Mouse (Mus musculus): Measurements from ENCODE around the gene Lrp4. TPM values are rescaled to one million over a fixed set of nuclear protein-coding genes. Genes with fewer than 3 reads are reported as not detected.

Lrp4 gene
- polyA plus RNA-seq, 1 experiment from 2014 or later: 1.5 TPM

DNA sequence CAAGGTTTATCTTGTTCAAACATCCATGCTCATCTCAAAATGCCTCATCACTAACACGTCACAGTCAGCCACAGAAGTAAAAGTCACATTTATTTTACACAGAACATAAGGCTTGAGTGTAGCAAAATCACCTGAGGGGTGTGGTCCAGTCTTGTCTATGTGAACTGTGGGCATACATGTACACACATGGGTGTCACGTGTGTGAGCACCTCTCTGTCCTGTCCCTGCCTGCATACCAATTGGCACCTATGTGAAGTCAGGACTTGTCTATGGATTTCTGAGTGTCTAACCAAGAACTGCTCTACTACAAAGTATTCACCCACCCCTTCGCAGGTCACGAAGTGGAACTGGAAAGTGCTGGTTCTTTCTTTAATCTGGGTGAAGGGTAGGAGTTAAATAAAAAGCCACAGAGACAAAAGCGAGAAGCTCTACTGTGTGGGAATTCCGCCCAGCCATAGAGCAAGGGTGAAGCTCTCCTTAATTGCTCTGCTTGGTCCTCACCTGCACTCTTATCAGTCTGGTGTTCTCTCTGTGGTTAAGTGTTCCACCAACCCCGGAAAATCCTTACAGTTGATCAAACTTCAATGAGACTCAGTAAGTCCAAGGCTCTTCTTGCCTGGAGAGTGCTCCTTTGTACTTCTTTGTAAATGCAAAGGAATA lies 33.1 kb upstream of the Lrp4 start:
- no peak for ATAC-seq
- no peak for TF ChIP-seq CTCF (IDR thresholded peaks at IDR 0.05; ENCODE audit: low read depth)
- TF ChIP-seq EP300 (IDR thresholded peaks at IDR 0.05; ENCODE audit: low read depth): no peak
- no peaks in the 10 kb centered on the region for H3K36me3 ChIP-seq (replicated peaks; ENCODE audit: insufficient read depth, low read length)

DNA sequence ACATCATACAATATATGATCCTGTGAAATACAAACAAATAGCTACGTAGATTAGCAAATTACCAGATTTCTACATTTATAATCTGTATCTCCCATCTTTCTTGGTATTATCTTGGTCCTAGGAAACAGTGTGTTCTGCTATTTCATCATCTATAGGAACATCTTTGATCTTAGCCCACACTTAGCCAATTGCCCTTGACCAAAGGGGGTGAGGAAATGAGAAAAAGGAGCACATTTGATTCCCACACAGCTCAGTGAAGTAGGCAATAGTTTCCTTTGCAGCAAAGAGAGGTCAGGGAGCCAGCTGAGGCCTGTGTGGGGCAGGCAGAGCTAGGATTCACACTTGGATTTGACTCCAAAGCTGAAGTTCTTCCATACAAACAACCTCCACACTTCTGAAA lies 31.0 kb upstream of the Lrp4 start:
- H3K36me3 ChIP-seq (replicated peaks; ENCODE audit: insufficient read depth, low read length): no peaks in the 10 kb centered on the region
- TF ChIP-seq EP300 (IDR thresholded peaks at IDR 0.05; ENCODE audit: low read depth): no peak
- no peak for TF ChIP-seq CTCF (IDR thresholded peaks at IDR 0.05; ENCODE audit: low read depth)
- DNase-seq (no peak), ATAC-seq (no peak)
- no peaks in the 10 kb centered on the region for H3K27me3 ChIP-seq (ENCODE audit: insufficient read depth, low read length)
- no peak overlapping the region for H3K4me2 ChIP-seq (ENCODE audit: low read depth, low read length)
- 73% methylated on average over 1 of the region's 1 CpGs for WGBS (ENCODE audit: insufficient replicate concordance)
- no peaks in the 10 kb centered on the region for H3K4me1 ChIP-seq (ENCODE audit: insufficient read depth)
- no peaks in the 10 kb centered on the region for H3K9me3 ChIP-seq (ENCODE audit: low read length)
- no peak overlapping the region for H3K4me3 ChIP-seq (ENCODE audit: low read depth, low read length)
- no peak overlapping the region for H3K27ac ChIP-seq (ENCODE audit: low read depth)
- H3K9ac ChIP-seq (replicated peaks): no peak overlapping the region

More for the DNA sequence above, 33.1 kb upstream of the Lrp4 start:
- Histone ChIP-seq H3K4me1 (ENCODE audit: insufficient read depth) (no peaks in the 10 kb centered on the region), H3K9ac (replicated peaks) (no peak overlapping the region), H3K27me3 (ENCODE audit: insufficient read depth, low read length) (no peaks in the 10 kb centered on the region), H3K4me3 (ENCODE audit: low read depth, low read length) (no peak overlapping the region), H3K4me2 (ENCODE audit: low read depth, low read length) (no peak overlapping the region), H3K27ac (ENCODE audit: low read depth) (no peak overlapping the region), H3K9me3 (ENCODE audit: low read length) (no peaks in the 10 kb centered on the region)
- WGBS (ENCODE audit: insufficient replicate concordance): 76% methylated on average over 7 of the region's 7 CpGs
- no peak for DNase-seq

DNA sequence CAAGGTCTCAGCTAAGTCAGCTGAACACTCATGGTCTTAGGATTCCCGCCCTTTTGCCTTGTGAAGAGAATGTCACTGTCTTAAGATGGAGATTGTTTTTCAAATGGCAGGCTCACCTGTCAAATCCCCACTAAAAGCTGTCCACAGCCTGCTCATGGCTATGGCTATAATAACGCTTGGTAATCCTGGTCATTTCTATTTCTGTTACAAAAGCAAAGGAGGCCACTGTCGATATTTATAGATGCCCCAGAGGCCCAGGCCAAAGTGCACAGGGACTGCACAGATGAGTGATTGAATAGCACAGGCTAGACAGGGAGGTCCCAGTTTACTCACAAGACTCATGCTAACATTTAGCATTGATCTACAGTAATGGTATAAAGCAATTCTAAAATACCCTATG lies 28.2 kb upstream of the Lrp4 start:
- H3K27me3 ChIP-seq (ENCODE audit: insufficient read depth, low read length): no peaks in the 10 kb centered on the region

DNA sequence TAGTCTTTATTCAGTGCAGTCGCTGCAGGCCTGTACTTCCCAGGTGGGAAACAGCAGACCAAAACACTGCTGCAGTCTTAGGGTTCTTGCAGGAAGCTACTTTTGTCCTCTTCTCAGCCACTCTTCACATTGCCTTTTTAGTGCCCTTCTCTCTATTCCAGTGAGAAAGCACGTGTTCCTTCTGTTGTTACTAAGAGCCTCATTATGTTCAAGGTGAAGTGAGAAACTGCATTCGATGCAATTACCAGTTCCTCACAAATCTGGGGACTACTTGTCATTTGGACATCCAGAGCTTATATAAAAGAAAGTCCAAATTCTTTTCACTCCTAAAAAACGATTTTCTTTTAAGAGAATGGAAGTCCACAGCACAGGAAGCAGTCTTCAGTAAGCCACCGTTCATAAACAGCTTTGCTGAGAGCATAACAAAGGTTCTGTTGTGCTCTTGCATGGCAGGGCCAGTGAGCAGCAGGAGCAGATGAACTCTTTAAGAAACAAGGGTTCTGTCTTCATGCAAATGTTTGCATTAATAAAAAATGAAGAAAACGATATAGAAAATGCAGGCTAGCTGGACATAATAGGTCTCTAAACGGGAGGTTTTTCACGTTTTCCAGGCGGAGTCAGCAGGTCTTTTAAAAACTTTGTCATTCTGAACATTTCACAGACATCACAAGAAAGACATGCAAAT lies 27.3 kb upstream of the Lrp4 start:
- Histone ChIP-seq H3K4me1 (ENCODE audit: insufficient read depth) (no peaks in the 10 kb centered on the region), H3K4me3 (ENCODE audit: low read depth, low read length) (no peak overlapping the region), H3K27me3 (ENCODE audit: insufficient read depth, low read length) (no peaks in the 10 kb centered on the region), H3K27ac (ENCODE audit: low read depth) (no peak overlapping the region), H3K4me2 (ENCODE audit: low read depth, low read length) (no peak overlapping the region), H3K9me3 (ENCODE audit: low read length) (no peaks in the 10 kb centered on the region), H3K36me3 (replicated peaks; ENCODE audit: insufficient read depth, low read length) (no peaks in the 10 kb centered on the region), H3K9ac (replicated peaks) (no peak overlapping the region)
- no peak for ATAC-seq
- no peak for TF ChIP-seq EP300 (IDR thresholded peaks at IDR 0.05; ENCODE audit: low read depth)
- no peak for TF ChIP-seq CTCF (IDR thresholded peaks at IDR 0.05; ENCODE audit: low read depth)
- no peak for DNase-seq
- 53% methylated on average over 9 of the region's 9 CpGs for WGBS (ENCODE audit: insufficient replicate concordance)

More for the DNA sequence above, 28.2 kb upstream of the Lrp4 start:
- Histone ChIP-seq H3K9me3 (ENCODE audit: low read length) (no peaks in the 10 kb centered on the region), H3K4me3 (ENCODE audit: low read depth, low read length) (no peak overlapping the region), H3K27ac (ENCODE audit: low read depth) (no peak overlapping the region), H3K4me1 (ENCODE audit: insufficient read depth) (no peaks in the 10 kb centered on the region), H3K36me3 (replicated peaks; ENCODE audit: insufficient read depth, low read length) (no peaks in the 10 kb centered on the region), H3K4me2 (ENCODE audit: low read depth, low read length) (no peak overlapping the region), H3K9ac (replicated peaks) (no peak overlapping the region)
- ATAC-seq: no peak
- DNase-seq: no peak
- no peak for TF ChIP-seq CTCF (IDR thresholded peaks at IDR 0.05; ENCODE audit: low read depth)
- no peak for TF ChIP-seq EP300 (IDR thresholded peaks at IDR 0.05; ENCODE audit: low read depth)
- 77% methylated on average over 3 of the region's 3 CpGs for WGBS (ENCODE audit: insufficient replicate concordance)

DNA sequence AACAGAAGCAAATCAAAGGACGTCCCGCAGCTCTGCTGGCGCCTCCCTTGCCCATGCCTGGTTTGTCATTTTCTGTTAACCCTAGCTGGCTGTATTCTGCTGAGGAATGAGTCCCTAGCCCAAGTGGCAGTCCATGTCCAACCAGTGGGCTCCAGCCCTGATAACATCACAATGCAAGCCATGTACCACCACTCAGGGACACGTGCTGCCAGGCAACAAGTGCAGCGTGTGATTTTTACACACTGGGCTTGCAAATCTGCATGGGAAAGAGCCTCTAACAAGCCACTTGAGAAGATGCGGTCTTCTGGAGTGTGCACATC lies 26.8 kb upstream of the Lrp4 start:
- no peak overlapping the region for H3K4me3 ChIP-seq (ENCODE audit: low read depth, low read length)
- TF ChIP-seq CTCF (IDR thresholded peaks at IDR 0.05; ENCODE audit: low read depth) (no peak), EP300 (IDR thresholded peaks at IDR 0.05; ENCODE audit: low read depth) (no peak)
- no peak for ATAC-seq
- no peak for DNase-seq
- H3K4me2 ChIP-seq (ENCODE audit: low read depth, low read length): no peak overlapping the region
- no peak overlapping the region for H3K9ac ChIP-seq (replicated peaks)
- H3K27ac ChIP-seq (ENCODE audit: low read depth): no peak overlapping the region
- 69% methylated on average over 6 of the region's 6 CpGs for WGBS (ENCODE audit: insufficient replicate concordance)
- no peaks in the 10 kb centered on the region for H3K27me3 ChIP-seq (ENCODE audit: insufficient read depth, low read length)
- H3K4me1 ChIP-seq (ENCODE audit: insufficient read depth): no peaks in the 10 kb centered on the region
- H3K9me3 ChIP-seq (ENCODE audit: low read length): no peaks in the 10 kb centered on the region
- no peaks in the 10 kb centered on the region for H3K36me3 ChIP-seq (replicated peaks; ENCODE audit: insufficient read depth, low read length)

DNA sequence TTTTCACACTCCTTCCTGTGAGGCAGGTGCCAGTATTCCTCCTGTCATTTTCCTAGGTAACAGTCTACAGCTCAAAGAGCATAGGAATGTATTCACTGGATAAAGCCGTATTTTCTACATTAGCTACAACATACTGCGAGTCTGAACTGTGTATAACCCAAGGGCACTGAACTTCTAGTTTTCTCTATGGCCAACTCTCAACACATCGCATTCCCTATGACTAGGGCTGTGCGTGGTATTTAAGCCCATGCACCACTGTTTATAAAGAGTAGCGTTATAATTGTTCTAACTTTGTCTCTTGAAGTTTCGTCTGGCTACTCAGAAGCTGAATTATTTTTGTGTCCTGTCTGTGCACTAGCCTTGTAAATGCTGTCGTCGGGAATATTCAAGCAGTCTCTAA lies 20.6 kb upstream of the Lrp4 start:
- Histone ChIP-seq H3K36me3 (replicated peaks; ENCODE audit: insufficient read depth, low read length) (no peaks in the 10 kb centered on the region), H3K4me1 (ENCODE audit: insufficient read depth) (no peaks in the 10 kb centered on the region), H3K9me3 (ENCODE audit: low read length) (no peaks in the 10 kb centered on the region), H3K4me2 (ENCODE audit: low read depth, low read length) (no peak overlapping the region), H3K4me3 (ENCODE audit: low read depth, low read length) (no peak overlapping the region), H3K27me3 (ENCODE audit: insufficient read depth, low read length) (no peaks in the 10 kb centered on the region), H3K27ac (ENCODE audit: low read depth) (no peak overlapping the region), H3K9ac (replicated peaks) (no peak overlapping the region)
- WGBS (ENCODE audit: insufficient replicate concordance): 87% methylated on average over 8 of the region's 8 CpGs
- DNase-seq (no peak), ATAC-seq (no peak)
- TF ChIP-seq EP300 (IDR thresholded peaks at IDR 0.05; ENCODE audit: low read depth): no peak
- TF ChIP-seq CTCF (IDR thresholded peaks at IDR 0.05; ENCODE audit: low read depth): no peak
